Mouse (Mus musculus) hindbrain, embryonic 14.5 days (tissue): Measurements from ENCODE around the gene Myh14. TPM values are rescaled to one million over a fixed set of nuclear protein-coding genes. Genes with fewer than 3 reads are reported as not detected.

Experiments used
- ATAC-seq: fragments of 200-750 bp; cut with Nextera tagmentation; 2 replicates; pipeline ENCODE4 v1.8.0; 2017; ENCODE audit warnings: moderate number of reproducible peaks, mild to moderate bottlenecking, moderate TSS enrichment, moderate library complexity; ENCODE audit not compliant: low FRiP score
- DNase-seq: peaks from one replicate; pipeline ENCODE4 v3.0.0-alpha.2; 2015; ENCODE audit warnings: low spot score
- H3K27ac ChIP-seq: fragments of 300-500 bp; sonication (generic); 2 replicates; pipeline ENCODE4 v1.5.1; 2014; ENCODE audit warnings: mild to moderate bottlenecking, moderate library complexity
- H3K27me3 ChIP-seq: fragments of 300-500 bp; sonication (generic); 2 replicates; pipeline ENCODE4 v1.6.1; 2014; ENCODE audit warnings: mild to moderate bottlenecking, low read length, mixed read lengths; ENCODE audit not compliant: control insufficient read depth, insufficient read depth
- H3K36me3 ChIP-seq: fragments of 300-500 bp; sonication (generic); replicated peaks from 2 replicates; pipeline ENCODE4 v1.6.1; 2014; ENCODE audit not compliant: control insufficient read depth, insufficient read depth
- H3K4me1 ChIP-seq: fragments of 300-500 bp; sonication (generic); replicated peaks from 2 replicates; pipeline ENCODE4 v1.6.1; 2014; ENCODE audit warnings: antibody characterized with exemption, low read length, mixed read lengths; ENCODE audit not compliant: control insufficient read depth, insufficient read depth
- H3K4me2 ChIP-seq: fragments of 300-500 bp; sonication (generic); replicated peaks from 2 replicates; pipeline ENCODE4 v1.6.1; 2014; ENCODE audit warnings: mild to moderate bottlenecking, moderate library complexity
- H3K4me3 ChIP-seq: fragments of 300-500 bp; sonication (generic); replicated peaks from 2 replicates; pipeline ENCODE4 v1.5.1; 2014; ENCODE audit warnings: mild to moderate bottlenecking, low read length
- H3K9ac ChIP-seq: fragments of 300-500 bp; sonication (generic); 2 replicates; pipeline ENCODE4 v1.6.1; 2014
- H3K9me3 ChIP-seq: fragments of 300-500 bp; sonication (generic); 2 replicates; pipeline ENCODE4 v1.6.1; 2016; ENCODE audit warnings: low read length; ENCODE audit not compliant: control insufficient read depth
- WGBS: fragments of 180-500 bp; shearing (Covaris S2); extraction: QIAGEN DNeasy Blood & Tissue Kit; methylation state at CpG from one replicate; pipeline ENCODE4 v1.1.7; 2014; 5-methylcytosine and 5-hydroxymethylcytosine counted together
- polyA plus RNA-seq: library from polyadenylated mRNA; unstranded; fragments of >200 nt; fragmentation: Nextera tagmentation; extraction: Ambion mirVana; gene quantifications from 2 replicates; pipeline ENCODE4 v1.2.1, GENCODE M21; 2014

The Myh14 gene
- polyA plus RNA-seq, 1 experiment from 2014 or later: 4.2 TPM

DNA sequence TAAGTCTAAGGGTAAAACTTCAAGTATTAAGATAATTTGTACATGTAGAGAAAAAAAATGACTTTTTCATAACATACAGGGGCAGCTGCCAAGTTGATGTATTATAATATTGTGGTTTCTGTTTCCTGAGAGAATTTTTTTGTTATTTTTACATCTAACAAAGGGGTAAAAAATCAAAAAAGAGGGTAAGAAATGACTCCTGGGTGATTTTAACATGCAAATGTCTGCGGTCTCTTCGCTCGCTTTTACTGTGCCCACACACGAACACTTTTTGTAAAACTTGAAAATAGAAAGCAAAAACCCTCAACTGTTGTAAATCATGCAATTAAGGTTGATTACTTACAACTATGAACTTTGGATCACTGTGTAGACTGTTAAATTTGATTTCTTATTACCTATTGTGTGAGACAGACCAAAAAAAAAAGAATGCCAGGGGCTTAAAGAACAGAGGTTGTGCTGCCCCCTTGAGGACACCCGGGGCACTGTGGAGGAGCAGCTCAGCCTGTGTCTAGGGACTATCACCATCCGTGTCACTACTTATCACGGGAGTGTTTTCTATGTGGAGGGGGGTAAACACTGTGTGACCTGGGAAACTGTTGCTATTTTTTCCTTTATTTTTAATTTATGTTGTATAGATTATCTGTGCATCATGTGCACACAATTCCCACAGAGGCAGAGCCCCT is 23.5 kb downstream of the Myh14 start:
- no peak for ATAC-seq
- Histone ChIP-seq H3K36me3 (no peaks in the 10 kb centered on the region), H3K27me3 (peaks cover 17% of the 10 kb centered on the region), H3K4me2 (no peak overlapping the region), H3K9me3 (no peaks in the 10 kb centered on the region), H3K27ac (no peak overlapping the region), H3K9ac (no peak overlapping the region), H3K4me1 (peaks cover 6% of the 10 kb centered on the region; the same call in 1 of the 2 replicates), H3K4me3 (no peak overlapping the region)
- DNase-seq: peak; percentile 80
- 49% methylated on average over 7 of the region's 7 CpGs for WGBS

DNA sequence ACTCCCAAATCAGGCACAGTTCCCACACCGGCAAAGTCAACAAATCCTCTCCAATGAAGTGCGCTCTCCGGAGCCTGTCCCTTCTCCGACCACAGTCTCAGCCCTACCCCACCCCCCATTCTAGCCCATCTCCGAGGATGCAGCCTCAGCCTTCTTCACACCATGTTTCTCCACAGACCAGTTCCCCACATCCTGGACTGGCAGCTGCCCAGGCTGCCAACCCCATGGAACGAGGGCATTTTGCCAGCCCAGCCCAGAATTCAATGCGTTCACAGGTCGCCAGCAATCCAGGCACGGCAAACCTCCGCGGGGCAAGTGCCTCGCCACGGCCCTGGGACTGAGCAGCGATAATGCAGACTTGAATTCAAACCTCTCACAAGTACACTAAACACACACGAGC is 24.7 kb downstream of the Myh14 start:
- Histone ChIP-seq H3K4me1 (peaks cover 6% of the 10 kb centered on the region; the same call in 1 of the 2 replicates), H3K27me3 (peaks cover 29% of the 10 kb centered on the region), H3K27ac (no peak overlapping the region), H3K4me3 (no peak overlapping the region), H3K9ac (no peak overlapping the region), H3K36me3 (no peaks in the 10 kb centered on the region), H3K4me2 (peak overlapping the region; percentile 18; the same call in 1 of the 2 replicates), H3K9me3 (no peaks in the 10 kb centered on the region)
- DNase-seq (peak; percentile 47), ATAC-seq (no peak)
- WGBS: 25% methylated on average over 15 of the region's 15 CpGs

DNA sequence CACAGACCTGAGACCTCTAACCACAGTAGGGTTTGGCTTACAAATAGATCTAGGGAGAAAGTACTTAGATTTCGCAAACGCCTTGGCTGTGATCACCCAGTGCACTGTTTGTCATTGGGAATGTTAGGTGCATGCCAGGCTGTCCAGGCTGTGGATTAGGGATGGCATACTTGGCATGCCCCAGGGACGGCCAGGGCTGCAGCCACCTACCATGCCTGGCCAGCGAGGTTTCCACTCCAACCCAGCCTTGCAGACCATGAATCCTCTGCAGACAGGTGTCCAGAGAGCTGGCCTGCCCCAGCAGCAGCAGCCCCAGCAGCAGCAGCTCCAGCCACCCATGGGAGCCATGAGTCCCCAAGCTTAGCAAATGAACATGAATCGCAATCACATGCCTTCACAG is 25.4 kb downstream of the Myh14 start:
- ATAC-seq: no peak
- no peak overlapping the region for H3K4me3 ChIP-seq
- H3K36me3 ChIP-seq: no peaks in the 10 kb centered on the region
- no peak overlapping the region for H3K4me2 ChIP-seq
- no peak for DNase-seq
- WGBS: 80% methylated on average over 5 of the region's 5 CpGs
- peaks cover 36% of the 10 kb centered on the region for H3K27me3 ChIP-seq
- H3K27ac ChIP-seq: no peak overlapping the region
- H3K4me1 ChIP-seq: peaks cover 6% of the 10 kb centered on the region; the same call in 1 of the 2 replicates
- H3K9me3 ChIP-seq: no peaks in the 10 kb centered on the region
- H3K9ac ChIP-seq: no peak overlapping the region

DNA sequence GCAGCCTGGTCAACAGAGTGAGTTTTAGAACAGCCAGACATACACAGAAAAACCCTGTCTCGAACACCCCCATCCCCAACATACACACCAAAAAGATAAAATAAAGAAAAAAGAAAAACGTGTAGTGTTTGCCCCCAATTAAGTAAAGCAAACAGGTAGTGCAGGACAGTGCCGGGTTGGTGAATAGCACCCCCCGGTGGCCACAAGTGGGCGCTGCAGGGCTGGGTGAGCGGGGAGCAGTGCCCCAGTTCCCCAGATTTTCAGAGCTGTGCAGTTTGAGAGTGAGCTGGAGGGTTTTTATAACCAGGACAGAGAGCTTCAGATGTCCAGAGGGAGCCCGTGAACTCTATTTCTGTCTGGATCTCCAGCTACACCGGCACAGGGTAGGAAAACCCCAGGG is 28.8 kb downstream of the Myh14 start:
- Histone ChIP-seq H3K27ac (no peak overlapping the region), H3K36me3 (no peaks in the 10 kb centered on the region), H3K4me3 (no peak overlapping the region), H3K4me2 (no peak overlapping the region), H3K4me1 (peaks cover 6% of the 10 kb centered on the region; the same call in 1 of the 2 replicates), H3K9me3 (peaks cover 3% of the 10 kb centered on the region; the same call in 1 of the 2 replicates), H3K27me3 (peaks cover 67% of the 10 kb centered on the region), H3K9ac (no peak overlapping the region)
- 39% methylated on average over 8 of the region's 8 CpGs for WGBS
- no peak for DNase-seq
- ATAC-seq: no peak

DNA sequence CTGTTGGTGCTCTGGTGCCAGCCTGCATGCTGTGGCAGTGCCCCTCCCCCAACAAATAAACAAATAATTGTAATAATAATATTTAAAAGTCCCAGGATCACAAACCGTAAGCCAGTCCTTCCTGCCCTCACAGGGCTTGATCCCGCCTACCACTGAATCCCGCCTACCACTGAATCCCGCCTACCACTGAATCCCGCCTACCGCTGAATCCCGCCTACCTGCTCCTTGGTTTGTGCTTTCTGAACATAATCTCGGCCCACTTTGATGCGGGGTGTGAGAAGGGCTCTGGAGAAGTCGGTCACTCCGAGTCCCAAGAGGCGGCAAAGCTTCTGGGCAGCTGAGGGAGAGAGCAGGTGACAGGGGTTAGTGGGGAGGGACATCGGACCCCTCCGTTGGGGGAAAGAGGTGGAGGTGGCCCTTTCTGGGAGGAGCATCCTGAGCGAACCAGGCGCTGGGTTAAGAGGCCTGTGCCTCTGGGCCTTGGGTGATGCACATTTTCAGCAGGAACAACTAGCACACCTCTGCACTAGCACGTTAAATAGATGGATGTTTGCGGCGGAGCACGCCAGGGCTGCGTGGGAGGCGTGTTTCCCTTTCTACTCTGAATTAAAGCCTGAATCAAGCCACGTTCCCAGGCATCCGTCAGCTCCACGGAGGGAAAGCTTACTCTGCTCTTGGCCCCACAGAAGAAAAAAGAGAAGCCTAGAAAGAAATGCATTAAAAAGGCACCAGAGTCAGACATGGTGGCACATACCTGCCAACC is 29.6 kb downstream of the Myh14 start:
- Histone ChIP-seq H3K4me1 (peaks cover 4% of the 10 kb centered on the region; the same call in 1 of the 2 replicates), H3K4me3 (no peak overlapping the region), H3K27ac (no peak overlapping the region), H3K36me3 (no peaks in the 10 kb centered on the region), H3K27me3 (peaks cover 67% of the 10 kb centered on the region), H3K9ac (0 out of 2 replicates have a peak overlapping the region, but pooled peaks have one; percentile 11), H3K9me3 (peaks cover 3% of the 10 kb centered on the region; the same call in 1 of the 2 replicates), H3K4me2 (no peak overlapping the region; the same call in 1 of the 2 replicates)
- ATAC-seq (no peak), DNase-seq (no peak)
- 20% methylated on average over 25 of the region's 25 CpGs for WGBS

DNA sequence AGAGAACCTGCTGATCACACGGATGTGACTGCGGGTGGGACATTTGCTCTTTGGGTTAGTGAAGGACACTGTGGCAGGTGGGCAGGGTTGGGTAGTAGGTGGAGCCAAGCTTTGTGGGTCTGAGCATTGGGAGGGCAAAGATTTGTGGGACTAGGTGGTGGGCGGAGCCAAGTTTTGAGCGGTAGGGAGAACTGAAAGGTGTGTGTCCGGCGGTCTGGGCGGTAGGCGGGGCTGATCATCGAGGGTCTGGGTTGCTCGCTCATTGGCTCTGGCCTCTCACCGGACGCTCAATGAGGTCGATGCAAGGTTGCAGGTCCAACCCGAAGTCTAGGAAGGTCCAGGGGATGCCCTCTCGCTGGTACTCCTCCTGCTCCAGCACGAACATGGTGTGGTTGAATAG is 32.0 kb downstream of the Myh14 start:
- no peak for DNase-seq
- 0 out of 2 replicates have a peak overlapping the region, but pooled peaks have one; percentile 1 for H3K4me3 ChIP-seq
- no peaks in the 10 kb centered on the region for H3K36me3 ChIP-seq
- H3K4me2 ChIP-seq: no peak overlapping the region; the same call in 1 of the 2 replicates
- no peak overlapping the region for H3K27ac ChIP-seq
- no peak for ATAC-seq
- H3K4me1 ChIP-seq: no peaks in the 10 kb centered on the region
- WGBS: 3% methylated on average over 16 of the region's 16 CpGs
- H3K27me3 ChIP-seq: peaks cover 51% of the 10 kb centered on the region
- H3K9me3 ChIP-seq: peaks cover 3% of the 10 kb centered on the region; the same call in 1 of the 2 replicates
- no peak overlapping the region for H3K9ac ChIP-seq

DNA sequence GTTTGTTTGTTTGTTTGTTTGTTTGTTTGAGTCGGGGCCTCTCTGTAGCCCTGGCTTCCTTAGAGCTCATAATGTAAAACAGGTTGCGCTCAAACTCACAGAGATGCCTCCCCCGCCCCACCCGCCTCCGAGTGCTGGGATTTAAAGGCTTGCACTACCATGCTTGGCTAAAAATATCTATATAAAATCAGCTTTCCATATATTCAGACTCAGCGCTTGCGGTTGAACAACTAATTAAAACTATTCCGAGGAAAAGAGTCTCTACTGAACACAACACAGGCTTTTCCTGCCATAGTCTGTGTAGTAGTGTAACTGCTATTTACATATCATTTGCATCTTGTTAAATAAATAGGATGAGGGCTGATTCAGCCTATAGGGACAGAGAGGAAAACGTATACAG is 34.0 kb downstream of the Myh14 start:
- no peaks in the 10 kb centered on the region for H3K4me1 ChIP-seq
- H3K4me2 ChIP-seq: no peak overlapping the region
- no peak overlapping the region for H3K9ac ChIP-seq
- DNase-seq (no peak), ATAC-seq (no peak)
- 87% methylated on average over 9 of the region's 9 CpGs for WGBS
- H3K9me3 ChIP-seq: peaks cover 3% of the 10 kb centered on the region; the same call in 1 of the 2 replicates
- H3K27ac ChIP-seq: no peak overlapping the region
- H3K36me3 ChIP-seq: no peaks in the 10 kb centered on the region
- peaks cover 45% of the 10 kb centered on the region for H3K27me3 ChIP-seq
- H3K4me3 ChIP-seq: no peak overlapping the region

DNA sequence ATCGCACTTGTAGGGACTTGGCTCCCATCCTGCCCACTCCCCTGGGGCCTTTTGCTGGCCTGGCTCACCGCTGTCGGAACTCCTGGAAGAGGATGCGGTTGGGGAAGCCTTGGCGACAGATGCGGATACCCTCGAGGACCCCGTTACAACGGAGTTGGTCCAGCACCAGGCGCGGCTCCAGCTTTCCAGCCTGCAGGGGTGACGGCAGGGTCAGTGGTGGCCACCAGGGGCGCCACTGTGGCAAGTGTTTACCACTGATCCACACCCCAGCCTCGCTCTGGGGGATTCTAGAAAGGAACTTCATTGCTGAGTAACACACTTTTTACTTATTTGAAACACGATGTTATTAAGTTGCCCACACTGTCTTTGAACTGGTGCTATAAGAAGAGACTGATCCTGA is 37.2 kb downstream of the Myh14 start:
- H3K4me1 ChIP-seq: no peaks in the 10 kb centered on the region
- peaks cover 12% of the 10 kb centered on the region for H3K27me3 ChIP-seq
- ATAC-seq (no peak), DNase-seq (no peak)
- no peak overlapping the region for H3K27ac ChIP-seq
- H3K4me2 ChIP-seq: no peak overlapping the region
- H3K36me3 ChIP-seq: no peaks in the 10 kb centered on the region
- no peak overlapping the region for H3K4me3 ChIP-seq
- WGBS: 10% methylated on average over 15 of the region's 15 CpGs
- H3K9ac ChIP-seq: no peak overlapping the region
- H3K9me3 ChIP-seq: peaks cover 3% of the 10 kb centered on the region; the same call in 1 of the 2 replicates

DNA sequence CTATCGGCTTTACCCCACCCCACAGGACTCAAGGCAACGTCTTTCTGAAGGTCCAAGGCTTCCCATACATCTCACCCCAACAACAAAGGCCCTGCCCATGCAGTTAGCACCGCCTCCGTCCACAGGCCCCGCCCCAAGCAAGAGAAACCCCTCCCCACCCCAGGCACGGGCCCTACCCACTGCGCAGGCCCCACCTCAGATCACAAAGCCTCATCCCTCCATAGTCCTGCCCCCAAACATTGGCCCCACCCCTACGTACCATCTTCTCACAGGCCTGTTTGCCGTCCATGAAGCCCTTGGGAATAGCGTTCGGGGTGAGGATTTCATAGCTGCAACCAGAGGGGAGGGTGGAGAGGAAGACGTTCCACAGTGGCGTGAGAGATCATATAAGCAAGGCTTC is 38.0 kb downstream of the Myh14 start:
- Histone ChIP-seq H3K27ac (no peak overlapping the region), H3K9ac (no peak overlapping the region), H3K4me2 (no peak overlapping the region), H3K9me3 (peaks cover 3% of the 10 kb centered on the region; the same call in 1 of the 2 replicates), H3K4me1 (no peaks in the 10 kb centered on the region), H3K36me3 (no peaks in the 10 kb centered on the region), H3K27me3 (peaks cover 5% of the 10 kb centered on the region; the same call in 1 of the 2 replicates), H3K4me3 (no peak overlapping the region)
- ATAC-seq: 0 out of 2 replicates have a peak, but pooled peaks have one; percentile 31
- DNase-seq: no peak
- 31% methylated on average over 13 of the region's 13 CpGs for WGBS
